Mouse (Mus musculus) urinary bladder, postnatal 14 days (tissue): ENCODE data around the gene Elavl1.
A peak's percentile ranks its signal among the peaks of the same experiment; 100 is the strongest.
"Not testable (repeated sequence)": the region's sequence is repeated elsewhere in the genome, so short reads cannot be mapped to it uniquely, and the experiment has no call there.

Source experiments
- DNase-seq: peaks from one replicate; pipeline ENCODE4 v3.0.0; 2021; ENCODE audit warnings: low spot score

Gene Elavl1

GRCm38 (mm10) chr8:4324983-4325750, at the start of gene Elavl1, which contains the start of gene Ccl25:
Gene Elavl1, minus strand, starts transcription at chr8:4325413.
Gene Ccl25, plus strand, starts transcription at chr8:4325210.
- DNase-seq: peak; percentile 97

- no peak for DNase-seq
Observed at GRCm38 (mm10) chr8:4372657-4373056, 47.4 kb upstream of the Elavl1 start.

- no peak for DNase-seq
Observed at GRCm38 (mm10) chr8:4370078-4370477, 44.9 kb upstream of the Elavl1 start.

- no peak for DNase-seq
Observed at GRCm38 (mm10) chr8:4368470-4368869, 43.3 kb upstream of the Elavl1 start.

GRCm38 (mm10) chr8:4367808-4368207, 42.6 kb upstream of the Elavl1 start:
- no peak for DNase-seq

- DNase-seq: no peak
Observed at GRCm38 (mm10) chr8:4366189-4366588, 41.0 kb upstream of the Elavl1 start.

GRCm38 (mm10) chr8:4360922-4361321, 35.7 kb upstream of the Elavl1 start:
- no peak for DNase-seq

- DNase-seq: no peak
Observed at GRCm38 (mm10) chr8:4359362-4359761, 34.1 kb upstream of the Elavl1 start.

GRCm38 (mm10) chr8:4355455-4355854, 30.2 kb upstream of the Elavl1 start:
- no peak for DNase-seq

- DNase-seq: no peak
Observed at GRCm38 (mm10) chr8:4354516-4354915, 29.3 kb upstream of the Elavl1 start.

- DNase-seq: no peak
Observed at GRCm38 (mm10) chr8:4353741-4354140, 28.5 kb upstream of the Elavl1 start.

- DNase-seq: not testable (repeated sequence)
Observed at GRCm38 (mm10) chr8:4352562-4352961, 27.3 kb upstream of the Elavl1 start.

- no peak for DNase-seq
Observed at GRCm38 (mm10) chr8:4350618-4351017, 25.4 kb upstream of the Elavl1 start.

GRCm38 (mm10) chr8:4349335-4349734, 24.1 kb upstream of the Elavl1 start:
- DNase-seq: no peak

GRCm38 (mm10) chr8:4348275-4348674, 23.1 kb upstream of the Elavl1 start:
- no peak for DNase-seq

GRCm38 (mm10) chr8:4347661-4348060, 22.4 kb upstream of the Elavl1 start:
- no peak for DNase-seq

GRCm38 (mm10) chr8:4340207-4340606, 15.0 kb upstream of the Elavl1 start:
- no peak for DNase-seq

- no peak for DNase-seq
Observed at GRCm38 (mm10) chr8:4335678-4336077, 10.5 kb upstream of the Elavl1 start.

GRCm38 (mm10) chr8:4333966-4334365, 8.8 kb upstream of the Elavl1 start:
- no peak for DNase-seq

GRCm38 (mm10) chr8:4329000-4329399, 3.8 kb upstream of the Elavl1 start:
- DNase-seq: no peak

- DNase-seq: no peak
Observed at GRCm38 (mm10) chr8:4325751-4326036, 481 bp upstream of the Elavl1 start.

GRCm38 (mm10) chr8:4324525-4324924, 688 bp downstream of the Elavl1 start:
- DNase-seq: peak; percentile 47

GRCm38 (mm10) chr8:4323917-4324316, 1.3 kb downstream of the Elavl1 start:
- DNase-seq: no peak

- peak; percentile 83 for DNase-seq
Observed at GRCm38 (mm10) chr8:4322470-4322869, 2.7 kb downstream of the Elavl1 start.
